In genomic region chr1:133382552-133383155, GRCm38 (mm10) we compare ENCODE assay signal across 12 mouse cellular contexts. TPM values are rescaled to one million over a fixed set of nuclear protein-coding genes. Genes with fewer than 3 reads are reported as not detected.
A peak's percentile ranks its signal among the peaks of the same experiment; 100 is the strongest.
DNase-seq lines count a peak whose midpoint lies in the region; ATAC-seq and TF ChIP-seq lines count a peak whose summit lies in the region.
"Had no signal": no experiment of that assay in that cellular context is flagged by ENCODE, and none has a peak within 500 bp of the region (broad histone marks: within the 10 kb centered on the region; RNA-seq: fewer than 3 reads in every experiment).

No protein-coding gene starts in this region.

- no peaks in the 10 kb centered on the region for H3K36me3 ChIP-seq in heart, adult 2 months (ENCODE audit: control insufficient read depth, insufficient read depth, low read length)
- H3K36me3 ChIP-seq in liver, adult 2 months (ENCODE audit: control insufficient read depth, insufficient read depth, low read length) = peaks cover 8% of the 10 kb centered on the region
- H3K36me3 ChIP-seq in liver, embryonic 11.5 days (ENCODE audit: control insufficient read depth, insufficient read depth, low read length) = no peaks in the 10 kb centered on the region; the same call in 1 of the 2 replicates
- no peaks in the 10 kb centered on the region for H3K36me3 ChIP-seq in hindbrain, embryonic 16.5 days (ENCODE audit: control insufficient read depth, insufficient read depth, low read length)
- H3K36me3 ChIP-seq in neural tube, embryonic 15.5 days = peaks cover 7% of the 10 kb centered on the region; the same call in 1 of the 2 replicates

- 51% methylated on average over 12 of the region's 12 CpGs for WGBS in heart, adult 2 months
- WGBS in liver, adult 2 months = 38% methylated on average over 12 of the region's 12 CpGs
- 61% methylated on average over 12 of the region's 12 CpGs for WGBS in liver, embryonic 11.5 days
- 46% methylated on average over 12 of the region's 12 CpGs for WGBS in hindbrain, embryonic 16.5 days
- 39% methylated on average over 12 of the region's 12 CpGs for WGBS in neural tube, embryonic 15.5 days

- H3K4me2 ChIP-seq in liver, embryonic 11.5 days = no peak overlapping the region
- H3K4me2 ChIP-seq in hindbrain, embryonic 16.5 days (ENCODE audit: low read length) = no peak overlapping the region
- H3K4me2 ChIP-seq in neural tube, embryonic 15.5 days = no peak overlapping the region
- H3K4me2 ChIP-seq: intestine, embryonic 15.5 days; limb, embryonic 15.5 days had no signal

- TF ChIP-seq EP300 in heart, adult 2 months (IDR thresholded peaks at IDR 0.05; ENCODE audit: insufficient read depth, low read depth, low read length) = no peak

- H3K4me3 ChIP-seq in heart, adult 2 months = no peak overlapping the region
- no peak overlapping the region for H3K4me3 ChIP-seq in liver, adult 2 months (ENCODE audit: insufficient read depth, low read depth, low read length)
- no peak overlapping the region for H3K4me3 ChIP-seq in liver, embryonic 11.5 days (ENCODE audit: low read depth, low read length)
- no peak overlapping the region for H3K4me3 ChIP-seq in hindbrain, embryonic 16.5 days (ENCODE audit: low read length)
- no peak overlapping the region for H3K4me3 ChIP-seq in neural tube, embryonic 15.5 days (replicated peaks)
- H3K4me3 ChIP-seq: intestine, embryonic 15.5 days; limb, embryonic 15.5 days had no signal

- H3K27me3 ChIP-seq in heart, adult 2 months (ENCODE audit: control insufficient read depth, insufficient read depth, low read length) = no peaks in the 10 kb centered on the region
- H3K27me3 ChIP-seq in liver, adult 2 months (ENCODE audit: control insufficient read depth, insufficient read depth, low read length) = no peaks in the 10 kb centered on the region
- H3K27me3 ChIP-seq in liver, embryonic 11.5 days (replicated peaks; ENCODE audit: control insufficient read depth, insufficient read depth, low read length) = no peaks in the 10 kb centered on the region
- H3K27me3 ChIP-seq in hindbrain, embryonic 16.5 days (replicated peaks; ENCODE audit: control insufficient read depth, insufficient read depth, low read length) = no peaks in the 10 kb centered on the region
- H3K27me3 ChIP-seq in neural tube, embryonic 15.5 days (replicated peaks) = no peaks in the 10 kb centered on the region
- H3K27me3 ChIP-seq: intestine, embryonic 15.5 days; limb, embryonic 15.5 days had no signal

- H3K9ac ChIP-seq in heart, adult 2 months (ENCODE audit: low read depth, low read length) = no peak overlapping the region; the same call in 1 of the 2 replicates
- H3K9ac ChIP-seq in liver, adult 2 months (ENCODE audit: low read depth, low read length) = no peak overlapping the region
- H3K9ac ChIP-seq in liver, embryonic 11.5 days (ENCODE audit: low read depth, low read length) = no peak overlapping the region
- peak overlapping the region; percentile 41; the same call in 1 of the 2 replicates for H3K9ac ChIP-seq in hindbrain, embryonic 16.5 days (ENCODE audit: low read depth, low read length)
- H3K9ac ChIP-seq in neural tube, embryonic 15.5 days (replicated peaks) = 0 out of 2 replicates have a peak overlapping the region, but pooled peaks have one; percentile 9
- H3K9ac ChIP-seq: intestine, embryonic 15.5 days; limb, embryonic 15.5 days had no signal

- TF ChIP-seq POLR2A in heart, adult 2 months (IDR thresholded peaks at IDR 0.05; ENCODE audit: insufficient read depth, low read depth, low read length) = no peak
- TF ChIP-seq POLR2A in liver, adult 2 months (IDR thresholded peaks at IDR 0.05; ENCODE audit: extremely low read depth, insufficient read depth, low read length) = 0 out of 2 replicates have a peak, but pooled peaks have one; percentile 10

- no peak for ATAC-seq in liver, embryonic 11.5 days (replicated peaks; ENCODE audit: low FRiP score)
- no peak; the same call in 1 of the 2 replicates for ATAC-seq in hindbrain, embryonic 16.5 days
- ATAC-seq in neural tube, embryonic 15.5 days (ENCODE audit: low FRiP score) = 0 out of 2 replicates have a peak, but pooled peaks have one; percentile 10

- peak overlapping the region; percentile 54 for H3K27ac ChIP-seq in heart, adult 2 months
- peak overlapping the region; percentile 14; the same call in 1 of the 2 replicates for H3K27ac ChIP-seq in liver, adult 2 months (replicated peaks; ENCODE audit: insufficient read depth, low read depth, low read length)
- H3K27ac ChIP-seq in liver, embryonic 11.5 days (ENCODE audit: low read depth, low read length) = no peak overlapping the region
- peak overlapping the region; percentile 54; the same call in 1 of the 2 replicates for H3K27ac ChIP-seq in hindbrain, embryonic 16.5 days (ENCODE audit: low read depth, low read length)
- peak overlapping the region; percentile 61 for H3K27ac ChIP-seq in neural tube, embryonic 15.5 days (replicated peaks)
- H3K27ac ChIP-seq: intestine, embryonic 15.5 days; limb, embryonic 15.5 days had no signal

- intact Hi-C loops in heart, adult 2 months (cut with DNase I) = loop anchor here (1.0 to 2.0 kb wide), 3 partner anchors 110 to 228 kb away; partner anchors contain the start of gene Snrpe
- intact Hi-C loops in heart, postnatal 36 days (cut with DNase I) = loop anchor here (1.0 to 2.0 kb wide), 3 partner anchors 40 to 228 kb away; partner anchors contain the start of gene Snrpe

- H3K4me1 ChIP-seq in heart, adult 2 months (ENCODE audit: control insufficient read depth, insufficient read depth, low read length) = peaks cover 7% of the 10 kb centered on the region
- H3K4me1 ChIP-seq in liver, adult 2 months (ENCODE audit: control insufficient read depth, insufficient read depth, low read length) = peaks cover 21% of the 10 kb centered on the region
- H3K4me1 ChIP-seq in liver, embryonic 11.5 days (replicated peaks; ENCODE audit: control insufficient read depth, insufficient read depth, low read length) = peaks cover 8% of the 10 kb centered on the region
- H3K4me1 ChIP-seq in hindbrain, embryonic 16.5 days (ENCODE audit: control insufficient read depth, insufficient read depth, low read depth, low read length) = peaks cover 12% of the 10 kb centered on the region
- H3K4me1 ChIP-seq in neural tube, embryonic 15.5 days = peaks cover 25% of the 10 kb centered on the region; the same call in 1 of the 2 replicates

- TF ChIP-seq CTCF in heart, adult 2 months (IDR thresholded peaks at IDR 0.05) = no peak
- TF ChIP-seq CTCF in liver, adult 2 months (IDR thresholded peaks at IDR 0.05; ENCODE audit: low read depth, low read length) = no peak

- H3K79me2 ChIP-seq in heart, adult 2 months (replicated peaks; ENCODE audit: control insufficient read depth, insufficient read depth, low read length) = no peaks in the 10 kb centered on the region
- no peaks in the 10 kb centered on the region for H3K79me2 ChIP-seq in liver, adult 2 months (ENCODE audit: control insufficient read depth, insufficient read depth, low read length)

- no peak for DNase-seq in heart, adult 2 months
- no peak for DNase-seq in heart, postnatal 36 days
- no peak for DNase-seq in liver, adult 2 months (ENCODE audit: extremely low read depth, low read depth, low spot score)
- DNase-seq in liver, embryonic 11.5 days (ENCODE audit: low spot score) = no peak
- no peak for DNase-seq in embryo, embryonic 9.5 days (ENCODE audit: extremely low spot score)
- no peak for DNase-seq in thymus, postnatal 0 days (ENCODE audit: low spot score)
- DNase-seq: layer of hippocampus, postnatal 36 days; thymus, adult 2 months had no signal

- no peaks in the 10 kb centered on the region for H3K9me3 ChIP-seq in liver, embryonic 11.5 days (ENCODE audit: control insufficient read depth, low read length)
- H3K9me3 ChIP-seq in hindbrain, embryonic 16.5 days (ENCODE audit: control insufficient read depth, low read length) = no peaks in the 10 kb centered on the region
- no peaks in the 10 kb centered on the region for H3K9me3 ChIP-seq in neural tube, embryonic 15.5 days (replicated peaks)
- H3K9me3 ChIP-seq: intestine, embryonic 15.5 days; limb, embryonic 15.5 days had no signal

RNA-seq across cellular contexts. Expression of gene Etnk2, which starts 19.3 kb away (rescaled TPM):
- total RNA-seq in heart, adult 2 months (2021) = under 1 TPM; 0.29 to 0.93 TPM
- polyA plus RNA-seq in heart, adult 2 months (2012; rRNA removed) = 0.70 and 0.84 TPM in 2 replicates
- under 1 TPM; 0.38 to 0.50 TPM for total RNA-seq in heart, postnatal 36 days (2021)
- 361 and 389 TPM in 2 replicates for total RNA-seq in liver, adult 2 months (2014; rRNA removed)
- 249 and 278 TPM in 2 replicates for polyA plus RNA-seq in liver, adult 2 months (2012; rRNA removed)
- polyA plus RNA-seq in liver, embryonic 11.5 days (2014; fragmentation: Nextera tagmentation; extraction: Ambion mirVana) = 4.5 and 5.8 TPM in 2 replicates
- 25.7 and 29.5 TPM in 2 replicates for polyA plus RNA-seq in hindbrain, embryonic 16.5 days (2015; fragmentation: Nextera tagmentation; extraction: Ambion mirVana)
- polyA plus RNA-seq in neural tube, embryonic 15.5 days (2015; fragmentation: Nextera tagmentation; extraction: Ambion mirVana) = 21.3 and 22.8 TPM in 2 replicates
- polyA plus RNA-seq in thymus, postnatal 0 days (2015; fragmentation: Nextera tagmentation; extraction: Ambion mirVana) = 0.12 and 0.27 TPM in 2 replicates

RNA-seq across cellular contexts. Expression of gene Ren1, which starts 32.3 kb away (rescaled TPM):
- under 1 TPM in 1 of 2 experiments, not detected in 1; 0.14 TPM for total RNA-seq in heart, adult 2 months (2021)
- 0.23 and 0.41 TPM in 2 replicates for polyA plus RNA-seq in heart, adult 2 months (2012; rRNA removed)
- total RNA-seq in heart, postnatal 36 days (2021) = under 1 TPM in 1 of 2 experiments, not detected in 1; 0.22 TPM
- total RNA-seq in liver, adult 2 months (2014; rRNA removed) = not detected in 2 replicates
- polyA plus RNA-seq in liver, adult 2 months (2012; rRNA removed) = 0.18 and 7.6 TPM in 2 replicates
- 0.30 and 0.40 TPM in 2 replicates for polyA plus RNA-seq in liver, embryonic 11.5 days (2014; fragmentation: Nextera tagmentation; extraction: Ambion mirVana)
- polyA plus RNA-seq in hindbrain, embryonic 16.5 days (2015; fragmentation: Nextera tagmentation; extraction: Ambion mirVana) = 6.6 and 7.8 TPM in 2 replicates
- 0.74 and 1.6 TPM in 2 replicates for polyA plus RNA-seq in neural tube, embryonic 15.5 days (2015; fragmentation: Nextera tagmentation; extraction: Ambion mirVana)
- polyA plus RNA-seq in thymus, postnatal 0 days (2015; fragmentation: Nextera tagmentation; extraction: Ambion mirVana) = 0.59 and 0.91 TPM in 2 replicates
- total RNA-seq: layer of hippocampus, postnatal 36 days had no signal

RNA-seq across cellular contexts. Expression of gene Sox13, which starts 41.5 kb away (rescaled TPM):
- 10 to 100 TPM; 15.3 to 16.2 TPM for total RNA-seq in heart, adult 2 months (2021)
- polyA plus RNA-seq in heart, adult 2 months (2012; rRNA removed) = 24.7 and 28.5 TPM in 2 replicates
- 10 to 100 TPM; 16.1 to 16.7 TPM for total RNA-seq in heart, postnatal 36 days (2021)
- total RNA-seq in liver, adult 2 months (2014; rRNA removed) = 2.0 and 2.2 TPM in 2 replicates
- 5.6 and 10.2 TPM in 2 replicates for polyA plus RNA-seq in liver, adult 2 months (2012; rRNA removed)
- polyA plus RNA-seq in liver, embryonic 11.5 days (2014; fragmentation: Nextera tagmentation; extraction: Ambion mirVana) = 4.1 and 4.4 TPM in 2 replicates
- 2.9 and 5.1 TPM in 2 replicates for polyA plus RNA-seq in hindbrain, embryonic 16.5 days (2015; fragmentation: Nextera tagmentation; extraction: Ambion mirVana)
- polyA plus RNA-seq in neural tube, embryonic 15.5 days (2015; fragmentation: Nextera tagmentation; extraction: Ambion mirVana) = 4.0 and 6.7 TPM in 2 replicates
- polyA plus RNA-seq in thymus, postnatal 0 days (2015; fragmentation: Nextera tagmentation; extraction: Ambion mirVana) = 14.6 and 15.2 TPM in 2 replicates

Comparison
In these comparisons a context has a peak if more than half of its experiments do, and no peak if none do; other contexts are left out.
1. H3K9ac ChIP-seq: peak in hindbrain, embryonic 16.5 days (single experiment) and neural tube, embryonic 15.5 days (single experiment); none in heart, adult 2 months (single experiment), liver, adult 2 months (single experiment) and liver, embryonic 11.5 days (single experiment).